Mouse (Mus musculus) lung, adult 2 months (tissue): ENCODE results near the gene Exoc2.

Experiments
- CTCF ChIP-seq: fragments of 200-500 bp; IDR thresholded peaks from 2 replicates; pipeline ENCODE4 v1.5.1; 2011; ENCODE audit warnings: mild to moderate bottlenecking, low read length, control low read depth; ENCODE audit not compliant: insufficient read depth
- POLR2A ChIP-seq: fragments of 200-500 bp; IDR thresholded peaks from 2 replicates; pipeline ENCODE4 v1.6.1; 2011; ENCODE audit warnings: low read depth, mild to moderate bottlenecking, control low read depth, low read length, borderline replicate concordance; ENCODE audit errors: extremely low read depth

- no peak for TF ChIP-seq CTCF
- TF ChIP-seq POLR2A: no peak
Observed at GRCm38 (mm10) chr13:30976536-30977084, 2.7 kb upstream of the Exoc2 start.
